ENCODE assay signal across 9 mouse cellular contexts in genomic region chr15:79242574-79243233, GRCm38 (mm10). TPM values are rescaled to one million over a fixed set of nuclear protein-coding genes. Genes with fewer than 3 reads are reported as not detected.
A peak's percentile ranks its signal among the peaks of the same experiment; 100 is the strongest.
DNase-seq lines count a peak whose midpoint lies in the region; ATAC-seq and TF ChIP-seq lines count a peak whose summit lies in the region.
"Had no signal": no experiment of that assay in that cellular context is flagged by ENCODE, and none has a peak within 500 bp of the region (broad histone marks: within the 10 kb centered on the region; RNA-seq: fewer than 3 reads in every experiment).

No protein-coding gene starts in this region.

- no peak overlapping the region for H3K9ac ChIP-seq in neural tube, embryonic 11.5 days (ENCODE audit: low read length)
- H3K9ac ChIP-seq in liver, embryonic 14.5 days (replicated peaks) = no peak overlapping the region
- H3K9ac ChIP-seq in stomach, embryonic 16.5 days (ENCODE audit: low read length) = no peak overlapping the region

- intact Hi-C loops in gastrocnemius, adult 2 months (cut with DNase I) = loop anchor here (1.0 to 10.0 kb wide), 4 partner anchors 38 to 362 kb away; partner anchors contain the start of genes Dmc1 and Pla2g6

- peaks cover 16% of the 10 kb centered on the region for H3K36me3 ChIP-seq in neural tube, embryonic 11.5 days (ENCODE audit: control insufficient read depth, insufficient read depth, low read length)
- H3K36me3 ChIP-seq in liver, embryonic 14.5 days (replicated peaks; ENCODE audit: control insufficient read depth, insufficient read depth, low read depth) = peaks cover 2% of the 10 kb centered on the region; the same call in 1 of the 2 replicates
- peaks cover 24% of the 10 kb centered on the region for H3K36me3 ChIP-seq in stomach, embryonic 16.5 days (ENCODE audit: control insufficient read depth, insufficient read depth, low read length)

- peak overlapping the region; percentile 95 for H3K27ac ChIP-seq in gastrocnemius, adult 2 months
- no peak overlapping the region for H3K27ac ChIP-seq in neural tube, embryonic 11.5 days (ENCODE audit: low read depth, low read length)
- no peak overlapping the region for H3K27ac ChIP-seq in liver, embryonic 14.5 days
- H3K27ac ChIP-seq in stomach, embryonic 16.5 days (ENCODE audit: low read length) = 0 out of 2 replicates have a peak overlapping the region, but pooled peaks have one; percentile 23

- H3K9me3 ChIP-seq in neural tube, embryonic 11.5 days (ENCODE audit: control insufficient read depth, low read length) = no peaks in the 10 kb centered on the region
- no peaks in the 10 kb centered on the region for H3K9me3 ChIP-seq in liver, embryonic 14.5 days (ENCODE audit: control insufficient read depth, low read length)
- H3K9me3 ChIP-seq in stomach, embryonic 16.5 days (replicated peaks; ENCODE audit: control insufficient read depth, low read length) = no peaks in the 10 kb centered on the region

- no peak for TF ChIP-seq CTCF in gastrocnemius, adult 2 months (IDR thresholded peaks at IDR 0.05)
- no peak for TF ChIP-seq CTCF in liver, embryonic 14.5 days (IDR thresholded peaks at IDR 0.05; ENCODE audit: low read depth)

- H3K4me2 ChIP-seq in neural tube, embryonic 11.5 days (ENCODE audit: low read depth) = no peak overlapping the region
- H3K4me2 ChIP-seq in liver, embryonic 14.5 days (ENCODE audit: low read depth) = no peak overlapping the region
- no peak overlapping the region for H3K4me2 ChIP-seq in stomach, embryonic 16.5 days (ENCODE audit: low read depth, low read length)

- WGBS in neural tube, embryonic 11.5 days = 79% methylated on average over 13 of the region's 13 CpGs
- WGBS in liver, embryonic 14.5 days (ENCODE audit: insufficient replicate concordance) = 69% methylated on average over 13 of the region's 13 CpGs
- WGBS in stomach, embryonic 16.5 days = 65% methylated on average over 13 of the region's 13 CpGs

- ATAC-seq in neural tube, embryonic 11.5 days (ENCODE audit: insufficient read depth, low FRiP score, low TSS enrichment) = 0 out of 2 replicates have a peak, but pooled peaks have one; percentile 28
- ATAC-seq in liver, embryonic 14.5 days (ENCODE audit: insufficient read depth) = peak; percentile 44
- peak; percentile 11; the same call in 1 of the 2 replicates for ATAC-seq in stomach, embryonic 16.5 days (ENCODE audit: insufficient read depth, low FRiP score)

- no peak for DNase-seq in gastrocnemius, adult 2 months
- DNase-seq in gastrocnemius, adult 8-10 months (ENCODE audit: low spot score in 2 of 2) = no peak
- DNase-seq in neural tube, embryonic 11.5 days (ENCODE audit: low spot score) = no peak
- DNase-seq in neural tube, embryonic 10.5 days (ENCODE audit: extremely low spot score, low spot score) = no peak
- no peak for DNase-seq in liver, embryonic 14.5 days (ENCODE audit: low read depth in 3 of 3, low spot score in 3 of 3)
- no peak for DNase-seq in testis, postnatal 10 days (ENCODE audit: low spot score)
- DNase-seq in adipocyte (ENCODE audit: low spot score) = no peak

- H3K4me3 ChIP-seq in gastrocnemius, adult 2 months = peak overlapping the region; percentile 32
- H3K4me3 ChIP-seq in neural tube, embryonic 11.5 days (ENCODE audit: low read depth, low read length) = no peak overlapping the region
- H3K4me3 ChIP-seq in liver, embryonic 14.5 days (ENCODE audit: insufficient read depth in 1 of 2, low read depth in 2 of 2, low read length in 2 of 2) = no peak overlapping the region
- H3K4me3 ChIP-seq in stomach, embryonic 16.5 days (replicated peaks; ENCODE audit: low read length) = no peak overlapping the region
- H3K4me3 ChIP-seq: erythroblast, embryonic 14.5 days had no signal

- H3K4me1 ChIP-seq in neural tube, embryonic 11.5 days (ENCODE audit: control insufficient read depth, insufficient read depth, low read length) = no peaks in the 10 kb centered on the region
- no peaks in the 10 kb centered on the region; a peak in 1 of 4 replicates for H3K4me1 ChIP-seq in liver, embryonic 14.5 days (replicated peaks; ENCODE audit: control insufficient read depth in 2 of 2, insufficient read depth in 2 of 2, low read length in 1 of 2)
- H3K4me1 ChIP-seq in stomach, embryonic 16.5 days (ENCODE audit: control insufficient read depth, insufficient read depth, low read length) = peaks cover 10% of the 10 kb centered on the region; the same call in 1 of the 2 replicates

- no peaks in the 10 kb centered on the region for H3K27me3 ChIP-seq in neural tube, embryonic 11.5 days (ENCODE audit: control insufficient read depth, insufficient read depth, low read length)
- H3K27me3 ChIP-seq in liver, embryonic 14.5 days (ENCODE audit: control insufficient read depth, insufficient read depth, low read length) = no peaks in the 10 kb centered on the region
- no peaks in the 10 kb centered on the region for H3K27me3 ChIP-seq in stomach, embryonic 16.5 days (ENCODE audit: control insufficient read depth, insufficient read depth, low read length)

- no peak for TF ChIP-seq EP300 in liver, embryonic 14.5 days (IDR thresholded peaks at IDR 0.05; ENCODE audit: low read depth)

RNA-seq across cellular contexts. Expression of gene Slc16a8, which starts 11.9 kb away (rescaled TPM):
- under 1 TPM; 0.13 to 0.53 TPM for total RNA-seq in gastrocnemius, adult 2 months (2021)
- under 1 TPM; 0.15 to 0.85 (median 0.16) TPM for total RNA-seq in gastrocnemius, adult 8-10 months (2022)
- polyA plus RNA-seq in neural tube, embryonic 11.5 days (2014; fragmentation: Nextera tagmentation; extraction: Ambion mirVana) = not detected in 2 replicates
- not detected in 2 replicates for polyA plus RNA-seq in liver, embryonic 14.5 days (2012; rRNA removed)
- not detected in 2 replicates for polyA plus RNA-seq in liver, embryonic 14.5 days (2014; fragmentation: Nextera tagmentation; extraction: Ambion mirVana)
- 0.15 TPM in 1 of 2 replicates, not detected in the other for polyA plus RNA-seq in stomach, embryonic 16.5 days (2015; fragmentation: Nextera tagmentation; extraction: Ambion mirVana)
- polyA plus RNA-seq: erythroblast, embryonic 14.5 days had no signal

RNA-seq across cellular contexts. Expression of gene Gm49486, which starts 13.5 kb away (rescaled TPM):
- 1 to 10 TPM in 1 of 2 experiments, under 1 TPM in 1; 0.10 to 1.0 TPM for total RNA-seq in gastrocnemius, adult 2 months (2021)
- total RNA-seq in gastrocnemius, adult 8-10 months (2022) = under 1 TPM; 0.24 to 0.72 (median 0.36) TPM
- 0.38 and 0.49 TPM in 2 replicates for polyA plus RNA-seq in neural tube, embryonic 11.5 days (2014; fragmentation: Nextera tagmentation; extraction: Ambion mirVana)
- 0.04 and 0.06 TPM in 2 replicates for polyA plus RNA-seq in liver, embryonic 14.5 days (2012; rRNA removed)
- polyA plus RNA-seq in liver, embryonic 14.5 days (2014; fragmentation: Nextera tagmentation; extraction: Ambion mirVana) = not detected in 2 replicates
- polyA plus RNA-seq in stomach, embryonic 16.5 days (2015; fragmentation: Nextera tagmentation; extraction: Ambion mirVana) = 0.23 and 0.55 TPM in 2 replicates
- polyA plus RNA-seq: erythroblast, embryonic 14.5 days had no signal

RNA-seq across cellular contexts. Expression of gene Pick1, which starts 13.7 kb away (rescaled TPM):
- 10 to 100 TPM; 33.6 to 35.0 TPM for total RNA-seq in gastrocnemius, adult 2 months (2021)
- 10 to 100 TPM; 30.0 to 34.8 (median 32.4) TPM for total RNA-seq in gastrocnemius, adult 8-10 months (2022)
- 27.3 and 28.8 TPM in 2 replicates for polyA plus RNA-seq in neural tube, embryonic 11.5 days (2014; fragmentation: Nextera tagmentation; extraction: Ambion mirVana)
- 9.1 and 12.4 TPM in 2 replicates for polyA plus RNA-seq in liver, embryonic 14.5 days (2012; rRNA removed)
- polyA plus RNA-seq in liver, embryonic 14.5 days (2014; fragmentation: Nextera tagmentation; extraction: Ambion mirVana) = 3.5 and 4.2 TPM in 2 replicates
- 55.0 and 58.7 TPM in 2 replicates for polyA plus RNA-seq in stomach, embryonic 16.5 days (2015; fragmentation: Nextera tagmentation; extraction: Ambion mirVana)

RNA-seq across cellular contexts. Expression of gene Baiap2l2, which starts 42.6 kb away (rescaled TPM):
- total RNA-seq in gastrocnemius, adult 2 months (2021) = 1 to 10 TPM; 3.1 to 3.2 TPM
- 1 to 10 TPM; 2.6 to 6.1 (median 3.5) TPM for total RNA-seq in gastrocnemius, adult 8-10 months (2022)
- 1.9 and 2.3 TPM in 2 replicates for polyA plus RNA-seq in neural tube, embryonic 11.5 days (2014; fragmentation: Nextera tagmentation; extraction: Ambion mirVana)
- polyA plus RNA-seq in liver, embryonic 14.5 days (2012; rRNA removed) = 3.9 and 7.9 TPM in 2 replicates
- polyA plus RNA-seq in liver, embryonic 14.5 days (2014; fragmentation: Nextera tagmentation; extraction: Ambion mirVana) = 1.2 and 1.9 TPM in 2 replicates
- 7.1 and 7.3 TPM in 2 replicates for polyA plus RNA-seq in stomach, embryonic 16.5 days (2015; fragmentation: Nextera tagmentation; extraction: Ambion mirVana)
- polyA plus RNA-seq: erythroblast, embryonic 14.5 days had no signal

Comparison
In these comparisons a context has a peak if more than half of its experiments do, and no peak if none do; other contexts are left out.
1. H3K27ac ChIP-seq: peak in gastrocnemius, adult 2 months (single experiment) and stomach, embryonic 16.5 days (single experiment); none in neural tube, embryonic 11.5 days (single experiment) and liver, embryonic 14.5 days (single experiment).
2. Peak in every context shown above with its lines, with median percentiles within 50 percentile points of each other: ATAC-seq.